Mouse (Mus musculus): ENCODE data around the gene Prpf3. TPM values are rescaled to one million over a fixed set of nuclear protein-coding genes. Genes with fewer than 3 reads are reported as not detected.
"Not testable (repeated sequence)": the region's sequence is repeated elsewhere in the genome, so short reads cannot be mapped to it uniquely, and the experiment has no call there.

The Prpf3 gene
- total RNA-seq, 2 experiments from 2014 or later: 37.7 to 56.2 TPM

GRCm38 (mm10) chr3:95839250-95839649 lies 16.4 kb downstream of the Prpf3 start:
- no peak for ATAC-seq (replicated peaks; ENCODE audit: low FRiP score, poor library complexity, severe bottlenecking)

- ATAC-seq (replicated peaks; ENCODE audit: low FRiP score, poor library complexity, severe bottlenecking): no peak
These were observed 26.6 kb downstream of the Prpf3 start for GRCm38 (mm10) chr3:95829053-95829452.

GRCm38 (mm10) chr3:95826275-95826674 lies 29.4 kb downstream of the Prpf3 start:
- no peak for ATAC-seq (replicated peaks; ENCODE audit: low FRiP score, poor library complexity, severe bottlenecking)

DNA sequence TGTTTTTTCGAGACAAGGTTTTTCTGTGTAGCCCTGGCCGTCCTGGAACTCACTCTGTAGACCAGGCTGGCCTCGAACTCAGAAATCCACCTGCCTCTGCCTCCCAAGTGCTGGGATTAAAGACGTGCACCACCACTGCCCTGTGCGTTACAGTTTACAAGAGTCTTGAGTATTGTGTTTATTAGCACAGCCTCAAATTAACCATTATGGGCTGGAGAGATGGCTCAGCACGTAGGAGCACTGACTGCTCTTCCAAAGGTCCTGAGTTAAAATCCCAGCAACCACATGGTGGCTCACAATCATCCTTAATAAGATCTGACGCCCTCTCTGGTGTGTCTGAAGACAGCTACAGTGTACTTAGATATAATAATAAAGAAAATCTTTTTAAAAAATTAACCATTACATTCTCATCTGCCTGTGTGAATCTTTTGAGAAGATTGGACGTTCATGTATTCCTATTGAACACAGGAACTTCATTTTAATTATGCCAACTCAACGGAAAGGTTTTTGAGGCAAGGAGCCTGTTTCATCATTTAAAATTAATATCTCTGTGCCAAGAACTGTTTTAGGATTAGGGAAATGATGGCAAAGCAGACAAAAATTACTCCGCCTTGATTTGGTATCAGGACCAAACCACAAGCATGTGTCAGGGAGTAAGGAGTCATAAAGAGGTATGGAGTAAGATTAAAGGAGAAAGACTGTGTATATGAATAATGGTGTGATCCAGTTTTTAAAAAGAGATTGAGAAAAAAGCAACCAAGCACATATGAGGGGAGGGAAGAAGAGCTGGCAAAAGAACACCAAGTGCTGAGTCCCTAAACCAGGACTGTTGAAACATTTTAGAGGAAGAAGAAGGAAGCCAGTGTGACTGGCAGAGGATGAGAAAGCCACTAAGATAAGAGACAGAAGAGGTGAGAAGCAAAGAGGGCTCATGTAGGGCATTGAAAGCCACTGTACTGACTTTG lies 35.4 kb downstream of the Prpf3 start:
- no peak for ATAC-seq (replicated peaks; ENCODE audit: low FRiP score, poor library complexity, severe bottlenecking)

- peak; percentile 94 for ATAC-seq (replicated peaks; ENCODE audit: low FRiP score, poor library complexity, severe bottlenecking)
These were observed 36.2 kb downstream of the Prpf3 start for GRCm38 (mm10) chr3:95819351-95819985.

DNA sequence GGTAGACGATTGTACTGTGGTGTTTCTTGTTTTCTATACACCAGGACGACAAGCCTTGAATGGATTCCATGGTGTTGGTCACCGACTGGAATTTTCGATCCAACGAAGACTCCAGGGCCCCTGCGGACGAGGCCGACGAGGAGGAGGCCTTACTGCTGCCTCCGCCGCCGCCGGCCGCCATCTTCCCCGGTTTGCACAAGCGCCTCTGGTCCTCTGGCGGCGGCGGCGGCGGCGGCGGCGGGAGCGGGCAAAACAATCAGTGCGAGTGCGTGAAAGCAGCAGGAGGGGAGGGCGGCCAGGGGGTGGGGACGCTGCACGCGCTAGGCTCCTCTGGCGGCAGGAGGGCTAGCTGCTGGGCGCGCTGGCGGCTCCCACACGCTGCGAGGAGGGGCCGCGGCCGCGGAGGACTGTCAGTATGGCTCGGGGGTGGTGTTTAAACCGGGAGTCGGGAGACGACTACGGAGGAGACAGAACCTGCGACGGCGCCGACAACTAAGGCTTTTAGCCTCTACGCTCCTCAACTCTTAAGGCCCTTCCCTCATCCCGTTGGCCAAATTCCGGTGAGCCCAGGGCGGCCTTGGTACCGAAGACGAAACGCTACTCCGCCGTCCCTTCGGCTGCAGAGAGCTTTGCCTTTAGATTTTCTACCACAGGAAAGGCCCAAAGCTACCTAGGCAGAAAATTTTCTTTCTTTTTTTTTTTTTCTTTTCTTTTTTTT lies 37.0 kb downstream of the Prpf3 start, which contains the start of gene Rprd2:
Gene Rprd2 (minus strand): TSS at position 293 of the 718 bp plus-strand sequence.
- ATAC-seq (replicated peaks; ENCODE audit: low FRiP score, poor library complexity, severe bottlenecking): peak; percentile 59

GRCm38 (mm10) chr3:95818026-95818511 lies 37.6 kb downstream of the Prpf3 start:
- ATAC-seq (replicated peaks; ENCODE audit: low FRiP score, poor library complexity, severe bottlenecking): peak; percentile 13; the same call in 1 of the 2 replicates

GRCm38 (mm10) chr3:95816681-95817080 lies 39.0 kb downstream of the Prpf3 start:
- ATAC-seq (replicated peaks; ENCODE audit: low FRiP score, poor library complexity, severe bottlenecking): no peak

- ATAC-seq (replicated peaks; ENCODE audit: low FRiP score, poor library complexity, severe bottlenecking): no peak
These were observed 47.3 kb downstream of the Prpf3 start for GRCm38 (mm10) chr3:95808384-95808783.

GRCm38 (mm10) chr3:95807630-95808029 lies 48.1 kb downstream of the Prpf3 start:
- ATAC-seq (replicated peaks; ENCODE audit: low FRiP score, poor library complexity, severe bottlenecking): not testable (repeated sequence)

DNA sequence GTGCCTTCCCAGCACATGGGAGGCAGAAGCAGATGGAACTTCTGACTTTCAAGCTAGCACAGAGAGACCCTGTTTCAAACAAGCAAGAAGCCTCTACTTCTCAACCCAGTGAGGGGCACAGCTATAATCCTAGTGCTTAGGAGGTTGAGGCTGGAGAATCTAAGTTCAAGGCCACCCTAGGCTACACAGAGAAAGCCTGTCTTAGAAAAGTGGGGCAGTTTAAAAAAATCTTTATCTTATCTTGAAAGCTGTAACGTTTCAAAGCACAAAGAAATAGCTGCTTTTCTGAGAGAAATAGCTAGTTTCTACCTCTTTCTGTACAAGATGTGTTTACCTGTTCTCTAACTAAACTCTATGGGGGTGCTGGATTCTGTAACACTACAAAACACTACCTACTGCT lies 49.0 kb downstream of the Prpf3 start:
- no peak for ATAC-seq (replicated peaks; ENCODE audit: low FRiP score, poor library complexity, severe bottlenecking)

GRCm38 (mm10) chr3:95803851-95804250 lies 51.8 kb downstream of the Prpf3 start:
- ATAC-seq (replicated peaks; ENCODE audit: low FRiP score, poor library complexity, severe bottlenecking): no peak

GRCm38 (mm10) chr3:95798756-95799155 lies 56.9 kb downstream of the Prpf3 start:
- no peak for ATAC-seq (replicated peaks; ENCODE audit: low FRiP score, poor library complexity, severe bottlenecking)

DNA sequence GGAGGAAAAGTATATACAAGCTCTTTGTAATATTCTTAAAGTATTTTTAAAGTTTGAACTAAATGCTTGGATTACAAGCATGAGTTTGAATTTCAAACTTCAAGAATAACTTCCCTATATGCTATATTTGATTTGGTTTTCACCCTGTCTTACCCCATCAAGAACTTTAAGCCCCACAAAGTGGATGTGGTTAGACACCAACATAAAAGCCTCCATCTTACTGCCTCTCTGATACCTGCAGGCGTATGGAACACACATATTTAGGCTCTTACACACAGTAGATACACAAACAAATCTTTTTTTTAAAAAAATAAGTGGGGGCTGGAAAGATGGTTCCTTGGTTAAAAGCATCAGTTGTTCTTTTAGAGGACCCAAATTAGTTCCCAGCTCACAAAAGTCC lies 61.4 kb downstream of the Prpf3 start:
- ATAC-seq (replicated peaks; ENCODE audit: low FRiP score, poor library complexity, severe bottlenecking): no peak

GRCm38 (mm10) chr3:95793662-95794061 lies 62.0 kb downstream of the Prpf3 start:
- ATAC-seq (replicated peaks; ENCODE audit: low FRiP score, poor library complexity, severe bottlenecking): no peak

- no peak for ATAC-seq (replicated peaks; ENCODE audit: low FRiP score, poor library complexity, severe bottlenecking)
These were observed 70.2 kb downstream of the Prpf3 start for GRCm38 (mm10) chr3:95785501-95785900.

Measured in erythroid progenitor cell, adult 5-6 weeks (primary cell).